ENCODE assay signal across 8 mouse cellular contexts in genomic region chr11:95336568-95337128, GRCm38 (mm10). TPM values are rescaled to one million over a fixed set of nuclear protein-coding genes. Genes with fewer than 3 reads are reported as not detected.
DNase-seq lines count a peak whose midpoint lies in the region; ATAC-seq and TF ChIP-seq lines count a peak whose summit lies in the region.

Gene Fam117a (plus strand): TSS chr11:95337018.

- TF ChIP-seq CTCF in hindbrain, postnatal 0 days (IDR thresholded peaks at IDR 0.05; ENCODE audit: low read depth), result peak; percentile 17; the same call in 1 of the 2 replicates

- peak; percentile 99 for ATAC-seq in hindbrain, postnatal 0 days
- peak; percentile 63 for ATAC-seq in megakaryocyte progenitor cell, adult 5-6 weeks (replicated peaks; ENCODE audit: poor library complexity)

- peak within 1 kb of the TSS; percentile 84 for H3K4me3 ChIP-seq in hindbrain, postnatal 0 days (ENCODE audit: low read length)

- H3K9ac ChIP-seq in hindbrain, postnatal 0 days (replicated peaks; ENCODE audit: low read length), result peak within 1 kb of the TSS; percentile 68

- H3K4me1 ChIP-seq in hindbrain, postnatal 0 days (ENCODE audit: insufficient read depth, low read length), result peaks cover 6% of the 10 kb centered on the region; the same call in 1 of the 2 replicates

- H3K27ac ChIP-seq in hindbrain, postnatal 0 days, result no peak within 1 kb of the TSS

- WGBS in hindbrain, postnatal 0 days, result 4% methylated on average over 26 of the region's 27 CpGs

- no peaks in the 10 kb centered on the region for H3K27me3 ChIP-seq in hindbrain, postnatal 0 days (ENCODE audit: insufficient read depth, low read length)

- peak within 1 kb of the TSS; percentile 99 for H3K4me2 ChIP-seq in hindbrain, postnatal 0 days (ENCODE audit: low read depth, low read length)

- intact Hi-C loops in left cerebral cortex, postnatal 10 days (cut with DNase I), result no loop called here

- no peaks in the 10 kb centered on the region for H3K36me3 ChIP-seq in hindbrain, postnatal 0 days (ENCODE audit: insufficient read depth, low read length)

- peak; percentile 89 to 93 for DNase-seq in adrenal gland, adult (ENCODE audit: inconsistent age in 2 of 2, low spot score in 1 of 2)
- peak; percentile 90 for DNase-seq in embryo, embryonic 10 days (ENCODE audit: low spot score)
- peak; percentile 61 to 77 for DNase-seq in gastrocnemius, adult 8-10 months (ENCODE audit: low spot score in 2 of 2)
- peak; percentile 94 for DNase-seq in hindbrain, postnatal 0 days (ENCODE audit: low spot score)
- peak; percentile 83 to 87 for DNase-seq in left cerebral cortex, postnatal 10 days (ENCODE audit: extremely low spot score in 1 of 2, low spot score in 2 of 2)
- DNase-seq in right cerebral cortex, postnatal 25 days, result peak; percentile 65
- DNase-seq in urinary bladder, postnatal 36 days (ENCODE audit: low spot score in 2 of 2), result peak; percentile 72 to 83

- no peaks in the 10 kb centered on the region for H3K9me3 ChIP-seq in hindbrain, postnatal 0 days (ENCODE audit: low read length)

RNA-seq across cellular contexts. Expression of gene Fam117a, which starts in this region (rescaled TPM):
- total RNA-seq in gastrocnemius, adult 8-10 months (2022), result 1 to 10 TPM; 1.4 to 2.6 (median 2.5) TPM
- 5.6 and 10.7 TPM in 2 replicates for total RNA-seq in hindbrain, postnatal 0 days (2014; rRNA removed)
- 1.9 and 2.8 TPM in 2 replicates for polyA plus RNA-seq in hindbrain, postnatal 0 days (2015; fragmentation: Nextera tagmentation; extraction: Ambion mirVana)
- 1 to 10 TPM; 2.9 TPM for total RNA-seq in left cerebral cortex, postnatal 10 days (2021)
- 90.4 and 98.3 TPM in 2 replicates for total RNA-seq in megakaryocyte progenitor cell, adult 5-6 weeks (2015)
- total RNA-seq in megakaryocyte progenitor cell, adult 5-6 weeks (2017), result 89.6 and 91.8 TPM in 2 replicates
